Mouse (Mus musculus) liver, embryonic 12.5 days (tissue): ENCODE data around the gene Extl2. TPM values are rescaled to one million over a fixed set of nuclear protein-coding genes. Genes with fewer than 3 reads are reported as not detected.

ENCODE experiments used
- ATAC-seq: fragments of 200-750 bp; cut with Nextera tagmentation; 2 replicates; pipeline ENCODE4 v1.8.0; 2017; ENCODE audit warnings: moderate number of reproducible peaks, mild to moderate bottlenecking, moderate library complexity
- H3K27ac ChIP-seq: fragments of 300-500 bp; sonication (generic); 2 replicates; pipeline ENCODE4 v1.5.1; 2016; ENCODE audit warnings: mild to moderate bottlenecking
- H3K27me3 ChIP-seq: fragments of 300-500 bp; sonication (generic); replicated peaks from 2 replicates; pipeline ENCODE4 v1.6.1; 2016; ENCODE audit warnings: mild to moderate bottlenecking, moderate library complexity
- H3K36me3 ChIP-seq: fragments of 300-500 bp; sonication (generic); 2 replicates; pipeline ENCODE4 v1.6.1; 2016; ENCODE audit warnings: mild to moderate bottlenecking, moderate library complexity
- H3K4me1 ChIP-seq: fragments of 300-500 bp; sonication (generic); 2 replicates; pipeline ENCODE4 v1.6.1; 2016
- H3K4me2 ChIP-seq: fragments of 300-500 bp; sonication (generic); 2 replicates; pipeline ENCODE4 v1.6.1; 2016; ENCODE audit warnings: mild to moderate bottlenecking, moderate library complexity
- H3K4me3 ChIP-seq: fragments of 300-500 bp; sonication (generic); 2 replicates; pipeline ENCODE4 v1.5.1; 2016; ENCODE audit warnings: mild to moderate bottlenecking, moderate library complexity
- H3K9ac ChIP-seq: fragments of 300-500 bp; sonication (generic); 2 replicates; pipeline ENCODE4 v1.6.1; 2016; ENCODE audit warnings: mild to moderate bottlenecking, moderate library complexity
- H3K9me3 ChIP-seq: fragments of 300-500 bp; sonication (generic); replicated peaks from 2 replicates; pipeline ENCODE4 v1.6.1; 2016; ENCODE audit warnings: mild to moderate bottlenecking, moderate library complexity
- WGBS: fragments of 180-500 bp; shearing (Covaris S2); methylation state at CpG from one replicate; pipeline ENCODE4 v1.1.7; 2016; ENCODE audit not compliant: insufficient replicate concordance; 5-methylcytosine and 5-hydroxymethylcytosine counted together
- polyA plus RNA-seq: library from polyadenylated mRNA; unstranded; fragments of >200 nt; fragmentation: Nextera tagmentation; extraction: Ambion mirVana; gene quantifications from 2 replicates; pipeline ENCODE4 v1.2.1, GENCODE M21; 2016

Gene Extl2
- polyA plus RNA-seq, 1 experiment from 2014 or later: 6.3 TPM

DNA sequence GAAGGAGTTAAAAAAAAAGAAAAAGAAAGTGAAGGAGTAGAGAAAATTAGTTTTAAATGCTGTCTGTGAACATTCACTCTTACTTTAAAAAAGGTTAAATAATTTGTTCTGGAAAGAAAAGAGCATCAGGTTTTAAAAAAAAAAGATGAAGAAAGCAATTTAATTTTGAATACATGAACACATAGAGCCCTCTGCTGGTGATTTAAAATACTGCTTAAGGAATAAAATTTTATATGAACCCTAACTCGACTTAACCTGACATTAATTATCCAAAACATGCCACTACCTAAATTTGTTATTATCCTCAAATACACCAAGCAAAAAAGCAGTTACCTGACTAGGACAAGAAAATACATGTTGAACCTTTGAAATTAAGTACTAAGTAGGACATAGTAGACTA lies 28.3 kb upstream of the Extl2 start:
- WGBS: 41% methylated on average over 1 of the region's 1 CpGs

DNA sequence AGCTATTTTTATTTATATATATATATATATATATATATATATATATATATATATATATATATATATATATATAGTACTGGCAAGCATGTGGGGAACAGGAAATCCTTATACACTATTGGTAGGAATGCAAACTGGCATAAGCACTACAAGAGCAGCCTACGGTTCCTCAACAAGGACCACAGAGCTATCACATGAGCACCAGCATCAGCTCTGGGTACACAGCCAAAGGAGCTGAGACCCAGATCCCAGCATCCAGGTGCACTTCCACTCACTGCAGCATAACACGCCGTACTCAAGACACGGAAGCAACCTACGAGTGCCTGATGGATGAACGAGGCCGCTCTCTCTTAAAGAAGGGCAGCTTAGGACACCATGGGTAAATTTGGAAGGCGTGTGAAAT lies 24.0 kb upstream of the Extl2 start:
- no peak for ATAC-seq
- Histone ChIP-seq H3K9ac (no peak overlapping the region), H3K4me2 (no peak overlapping the region), H3K4me1 (no peaks in the 10 kb centered on the region), H3K27me3 (no peaks in the 10 kb centered on the region), H3K9me3 (no peaks in the 10 kb centered on the region), H3K36me3 (peaks cover 61% of the 10 kb centered on the region), H3K27ac (no peak overlapping the region), H3K4me3 (no peak overlapping the region)
- 90% methylated on average over 8 of the region's 8 CpGs for WGBS

More for the DNA sequence above, 28.3 kb upstream of the Extl2 start:
- Histone ChIP-seq H3K9ac (no peak overlapping the region), H3K27me3 (no peaks in the 10 kb centered on the region), H3K4me1 (no peaks in the 10 kb centered on the region), H3K36me3 (peaks cover 62% of the 10 kb centered on the region), H3K27ac (no peak overlapping the region), H3K9me3 (no peaks in the 10 kb centered on the region), H3K4me2 (no peak overlapping the region), H3K4me3 (no peak overlapping the region)
- no peak for ATAC-seq

DNA sequence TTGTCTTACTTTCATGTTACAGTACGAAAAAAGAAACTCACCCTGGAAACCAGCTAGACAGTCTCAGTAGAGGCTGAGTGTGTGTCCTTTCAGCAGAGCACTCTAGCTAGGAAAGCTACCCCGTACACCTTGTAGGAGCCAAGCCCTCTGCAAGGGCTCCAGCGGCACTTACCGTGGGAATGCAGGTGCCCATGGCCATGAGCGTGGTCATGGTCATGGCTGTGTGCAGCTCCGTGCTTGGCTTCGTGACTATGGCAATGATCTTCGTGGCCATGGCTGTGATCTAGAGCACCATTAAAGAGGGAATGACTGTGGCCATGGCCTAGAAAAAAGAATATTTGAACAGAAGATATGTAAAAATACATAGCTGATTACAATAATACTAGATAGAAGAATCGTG lies 22.6 kb upstream of the Extl2 start:
- Histone ChIP-seq H3K36me3 (peaks cover 68% of the 10 kb centered on the region), H3K4me3 (no peak overlapping the region), H3K4me1 (no peaks in the 10 kb centered on the region), H3K9ac (no peak overlapping the region), H3K9me3 (no peaks in the 10 kb centered on the region), H3K27me3 (no peaks in the 10 kb centered on the region), H3K27ac (no peak overlapping the region), H3K4me2 (no peak overlapping the region)
- 83% methylated on average over 9 of the region's 9 CpGs for WGBS
- no peak for ATAC-seq

DNA sequence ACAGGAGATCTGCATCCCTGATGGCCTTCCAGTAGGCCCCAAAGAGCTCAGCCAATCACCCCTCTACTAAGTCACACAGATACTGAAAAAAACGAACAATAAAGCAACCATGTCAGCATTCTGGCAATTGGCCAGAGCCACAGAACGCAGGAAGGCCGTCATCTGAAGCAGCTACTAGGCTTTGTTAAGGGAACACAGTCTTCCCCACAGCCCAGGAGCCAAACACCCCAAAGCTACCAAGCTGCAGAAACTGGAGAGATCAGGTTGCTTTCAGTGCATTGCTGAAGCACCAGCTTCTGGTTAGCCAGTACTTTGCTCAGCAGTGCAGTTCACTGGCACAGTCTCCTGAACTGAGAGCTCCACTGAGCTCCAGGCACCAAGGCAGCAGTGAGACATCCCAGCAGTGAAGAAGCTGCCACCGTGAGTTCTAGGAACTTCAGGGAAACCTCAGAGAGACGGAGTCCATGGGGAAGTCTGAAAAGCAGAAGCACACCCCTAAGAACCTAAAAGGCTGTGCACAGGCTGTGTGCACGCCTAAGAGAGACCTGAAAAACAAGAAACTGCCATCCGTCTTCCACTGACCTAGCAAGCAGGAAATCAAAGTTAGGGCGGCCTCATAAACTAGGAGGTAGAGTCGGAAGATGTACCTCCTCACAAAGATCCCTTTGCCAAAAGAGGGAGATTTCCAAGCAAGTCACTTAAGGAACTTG lies 21.9 kb upstream of the Extl2 start:
- no peak for ATAC-seq

DNA sequence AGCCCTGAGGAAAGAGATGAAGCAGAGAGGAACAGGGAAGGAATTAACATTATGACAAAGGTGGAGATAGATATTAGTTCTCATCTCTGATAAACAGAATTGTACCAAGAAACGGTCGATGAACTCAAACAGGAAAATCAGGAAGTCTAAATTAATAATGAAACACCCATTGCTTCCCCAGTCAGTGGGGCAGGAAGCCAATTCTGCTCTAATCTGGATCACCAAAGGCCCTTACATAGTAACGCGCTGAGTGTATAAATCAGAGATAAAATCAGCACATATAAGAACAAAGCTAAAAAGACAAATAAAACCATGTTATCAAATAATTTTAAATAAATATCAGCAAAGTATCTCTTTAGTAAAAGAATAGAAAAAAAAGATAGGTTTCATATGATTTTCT lies 15.2 kb upstream of the Extl2 start:
- Histone ChIP-seq H3K4me2 (no peak overlapping the region), H3K27me3 (no peaks in the 10 kb centered on the region), H3K9ac (no peak overlapping the region), H3K9me3 (no peaks in the 10 kb centered on the region), H3K27ac (no peak overlapping the region), H3K36me3 (peaks cover 49% of the 10 kb centered on the region), H3K4me1 (no peaks in the 10 kb centered on the region), H3K4me3 (no peak overlapping the region)
- 60% methylated on average over 4 of the region's 4 CpGs for WGBS
- no peak for ATAC-seq

More for the DNA sequence above, 21.9 kb upstream of the Extl2 start:
- Histone ChIP-seq H3K4me1 (no peaks in the 10 kb centered on the region), H3K27me3 (no peaks in the 10 kb centered on the region), H3K9ac (no peak overlapping the region), H3K36me3 (peaks cover 72% of the 10 kb centered on the region), H3K4me2 (no peak overlapping the region), H3K4me3 (no peak overlapping the region), H3K9me3 (no peaks in the 10 kb centered on the region), H3K27ac (no peak overlapping the region)
- WGBS: 67% methylated on average over 9 of the region's 9 CpGs

DNA sequence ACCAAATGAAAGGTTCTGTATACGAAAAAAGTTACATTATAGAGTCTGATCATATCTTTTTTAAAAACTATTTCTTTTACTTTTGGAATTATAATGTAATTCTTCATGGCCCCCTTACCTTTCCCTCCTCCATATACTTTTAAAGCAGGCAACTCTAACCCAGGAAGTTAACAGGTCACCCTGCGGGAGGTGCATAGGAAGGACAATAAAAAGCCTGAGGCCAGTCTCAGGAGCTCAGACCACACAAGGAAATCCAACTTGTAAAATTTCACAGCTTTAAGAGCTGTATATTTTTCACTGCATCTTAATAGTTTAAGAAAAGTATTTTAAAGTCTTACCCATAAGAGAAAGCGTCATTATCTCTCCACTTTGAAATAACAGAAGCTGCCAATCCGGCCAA lies 14.7 kb upstream of the Extl2 start:
- Histone ChIP-seq H3K9ac (no peak overlapping the region), H3K4me1 (no peaks in the 10 kb centered on the region), H3K27me3 (no peaks in the 10 kb centered on the region), H3K9me3 (no peaks in the 10 kb centered on the region), H3K27ac (no peak overlapping the region), H3K4me3 (no peak overlapping the region), H3K36me3 (peaks cover 49% of the 10 kb centered on the region), H3K4me2 (no peak overlapping the region)
- WGBS: 71% methylated on average over 4 of the region's 4 CpGs
- no peak for ATAC-seq

DNA sequence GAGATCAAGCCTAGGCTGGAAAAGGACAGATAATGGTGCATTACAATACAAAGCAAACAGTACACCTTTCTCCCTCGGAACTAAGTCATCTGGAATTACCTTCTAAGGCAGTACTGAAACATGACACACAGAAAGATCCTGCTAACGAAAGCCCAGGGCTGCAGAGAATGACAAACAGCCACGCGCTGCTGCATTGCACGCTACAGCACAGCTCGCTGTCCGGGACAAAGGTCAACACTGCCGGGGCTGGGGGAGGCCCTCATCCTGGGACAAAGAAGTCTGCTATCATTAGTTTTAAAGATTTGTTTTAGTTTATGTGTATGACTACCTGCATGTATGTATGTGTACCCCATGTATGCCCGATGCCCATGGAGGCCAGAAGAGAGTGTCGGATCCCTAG lies 14.2 kb upstream of the Extl2 start:
- no peaks in the 10 kb centered on the region for H3K4me1 ChIP-seq
- H3K27me3 ChIP-seq: no peaks in the 10 kb centered on the region
- no peak overlapping the region for H3K27ac ChIP-seq
- H3K4me2 ChIP-seq: no peak overlapping the region
- no peak overlapping the region for H3K9ac ChIP-seq
- peaks cover 51% of the 10 kb centered on the region for H3K36me3 ChIP-seq
- no peak overlapping the region for H3K4me3 ChIP-seq
- 79% methylated on average over 10 of the region's 10 CpGs for WGBS
- H3K9me3 ChIP-seq: no peaks in the 10 kb centered on the region
- peak; percentile 49; the same call in 1 of the 2 replicates for ATAC-seq

DNA sequence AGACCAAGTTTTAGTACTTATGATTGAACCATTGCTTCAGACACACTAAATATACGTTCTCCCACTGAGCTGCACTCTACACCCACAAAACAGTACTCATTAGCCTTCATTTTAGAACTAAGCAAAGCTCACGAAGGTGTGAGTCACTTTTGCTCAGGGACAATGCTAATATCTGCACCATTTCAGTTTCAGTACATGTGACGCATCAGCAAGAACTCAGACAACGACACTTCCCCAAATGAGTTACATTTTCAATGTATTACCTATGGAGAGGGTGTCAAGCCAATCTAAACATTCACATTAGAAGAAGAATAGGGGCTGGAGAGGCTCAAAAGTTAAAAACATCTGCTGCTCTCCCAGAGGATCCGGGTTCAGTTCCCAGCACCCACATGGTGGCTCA lies 10.3 kb upstream of the Extl2 start:
- Histone ChIP-seq H3K9ac (no peak overlapping the region), H3K4me2 (no peak overlapping the region), H3K27ac (no peak overlapping the region), H3K36me3 (peaks cover 50% of the 10 kb centered on the region), H3K4me3 (no peak overlapping the region), H3K4me1 (no peaks in the 10 kb centered on the region), H3K9me3 (no peaks in the 10 kb centered on the region), H3K27me3 (no peaks in the 10 kb centered on the region)
- 76% methylated on average over 5 of the region's 5 CpGs for WGBS
- ATAC-seq: no peak

DNA sequence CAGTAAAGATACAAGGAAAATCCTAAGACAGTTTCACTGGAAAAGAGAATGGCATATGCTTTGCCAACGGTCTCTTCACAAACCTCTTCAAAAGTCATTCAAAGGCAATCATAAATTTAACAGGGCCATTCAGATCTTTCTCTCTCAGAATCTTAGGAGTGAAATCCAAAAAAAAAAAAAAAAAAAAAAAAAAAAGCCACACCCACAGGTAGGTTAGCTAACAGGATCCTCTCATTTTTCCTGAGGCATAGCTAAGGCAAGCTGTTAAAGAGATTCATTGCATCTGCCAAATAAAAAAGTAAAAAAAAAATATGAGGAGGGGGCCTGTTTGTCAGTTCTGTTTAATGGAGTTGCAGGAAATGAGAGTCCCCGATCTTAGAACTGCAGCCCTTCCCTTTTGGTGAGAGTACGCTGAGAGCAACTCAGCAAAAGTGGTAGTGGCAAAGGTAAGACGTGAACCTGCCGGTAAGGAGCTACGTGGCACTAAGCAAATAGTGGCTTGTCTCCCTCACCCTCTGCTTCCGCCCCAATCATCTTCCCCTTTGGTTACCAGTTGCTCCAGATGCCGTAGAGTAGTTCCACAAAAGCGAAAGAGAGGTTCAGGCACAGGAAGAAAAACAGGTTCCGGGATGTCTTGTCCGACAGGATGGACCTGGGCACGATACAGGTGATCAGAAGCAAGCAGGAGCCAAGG lies 831 bp upstream of the Extl2 start:
- peak; percentile 25; the same call in 1 of the 2 replicates for ATAC-seq
- no peaks in the 10 kb centered on the region for H3K9me3 ChIP-seq
- H3K4me1 ChIP-seq: peaks cover 37% of the 10 kb centered on the region
- H3K36me3 ChIP-seq: peaks cover 32% of the 10 kb centered on the region
- WGBS: 6% methylated on average over 12 of the region's 12 CpGs
- peak overlapping the region; percentile 82 for H3K9ac ChIP-seq
- H3K4me3 ChIP-seq: peak overlapping the region; percentile 83
- peak overlapping the region; percentile 98 for H3K4me2 ChIP-seq
- H3K27me3 ChIP-seq: no peaks in the 10 kb centered on the region
- H3K27ac ChIP-seq: peak overlapping the region; percentile 68

DNA sequence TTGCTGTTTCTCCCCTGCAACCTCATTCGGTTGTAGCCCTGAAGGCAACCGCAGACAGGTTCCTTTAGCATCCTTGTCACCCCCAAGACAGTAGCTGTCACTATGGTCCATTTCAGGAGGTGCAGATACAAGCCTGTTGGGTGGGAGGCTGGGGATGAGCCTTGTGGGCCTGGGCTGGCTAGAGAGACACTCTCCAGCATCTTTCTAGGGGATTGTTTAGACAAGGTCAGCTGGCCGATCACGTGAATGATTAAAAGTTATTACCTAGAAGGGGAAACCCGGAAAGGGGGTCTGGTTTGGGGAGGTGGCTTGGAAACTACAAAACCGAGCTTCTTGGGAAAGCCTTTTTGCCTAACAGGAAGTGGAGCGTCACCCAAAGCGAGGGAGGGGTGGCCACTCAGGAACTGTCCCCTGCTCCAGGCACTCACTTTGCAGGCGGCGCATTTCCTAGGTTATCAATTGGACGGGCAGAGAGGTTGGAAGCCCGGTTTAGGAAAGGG lies 729 bp downstream of the Extl2 start:
- WGBS: 1% methylated on average over 12 of the region's 12 CpGs
- peak overlapping the region; percentile 98 for H3K4me2 ChIP-seq
- H3K27me3 ChIP-seq: no peaks in the 10 kb centered on the region
- peaks cover 23% of the 10 kb centered on the region; the same call in 1 of the 2 replicates for H3K36me3 ChIP-seq
- peak overlapping the region; percentile 82 for H3K9ac ChIP-seq
- H3K4me3 ChIP-seq: peak overlapping the region; percentile 83
- peak overlapping the region; percentile 72 for H3K27ac ChIP-seq
- no peaks in the 10 kb centered on the region for H3K9me3 ChIP-seq
- ATAC-seq: peak; percentile 48
- peaks cover 37% of the 10 kb centered on the region for H3K4me1 ChIP-seq

DNA sequence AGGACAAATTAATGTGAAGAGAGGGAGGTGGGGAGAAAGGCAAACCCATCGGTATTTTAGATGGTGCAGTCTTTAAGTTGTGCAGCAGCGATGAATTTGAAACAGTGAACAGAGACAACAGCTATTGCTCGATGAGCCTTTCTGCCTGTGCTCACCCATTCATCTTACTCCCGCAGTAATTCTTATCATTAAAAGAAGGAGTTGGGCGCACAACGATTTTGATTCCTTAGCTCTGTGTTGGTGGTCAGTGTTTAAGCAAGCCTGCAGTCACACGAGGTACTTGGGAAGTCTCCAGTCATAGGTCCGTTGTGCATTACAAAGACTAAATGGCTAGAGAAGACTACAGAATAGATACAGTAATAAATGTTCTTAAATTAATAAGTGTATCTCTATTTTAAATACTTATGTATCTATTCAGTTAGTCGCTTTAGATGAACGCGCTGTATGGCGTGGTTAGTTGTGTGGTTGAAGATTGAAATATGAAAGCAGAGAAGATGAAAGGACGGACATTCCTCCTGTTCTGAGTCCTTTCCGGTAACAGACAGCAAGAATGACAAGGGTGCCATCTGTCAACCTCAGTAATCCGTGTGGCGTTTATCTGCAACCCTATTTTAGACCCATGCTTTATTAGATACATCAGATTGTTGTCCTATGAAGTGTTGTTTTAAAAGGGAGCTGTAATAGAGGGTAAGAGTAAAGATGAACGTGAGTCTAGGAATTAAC lies 2.5 kb downstream of the Extl2 start:
- no peak overlapping the region for H3K9ac ChIP-seq
- peaks cover 33% of the 10 kb centered on the region for H3K4me1 ChIP-seq
- H3K36me3 ChIP-seq: peaks cover 9% of the 10 kb centered on the region; the same call in 1 of the 2 replicates
- WGBS: 80% methylated on average over 17 of the region's 17 CpGs
- no peaks in the 10 kb centered on the region for H3K9me3 ChIP-seq
- no peak overlapping the region for H3K27ac ChIP-seq
- H3K27me3 ChIP-seq: no peaks in the 10 kb centered on the region
- ATAC-seq: no peak
- no peak overlapping the region for H3K4me2 ChIP-seq
- no peak overlapping the region for H3K4me3 ChIP-seq

DNA sequence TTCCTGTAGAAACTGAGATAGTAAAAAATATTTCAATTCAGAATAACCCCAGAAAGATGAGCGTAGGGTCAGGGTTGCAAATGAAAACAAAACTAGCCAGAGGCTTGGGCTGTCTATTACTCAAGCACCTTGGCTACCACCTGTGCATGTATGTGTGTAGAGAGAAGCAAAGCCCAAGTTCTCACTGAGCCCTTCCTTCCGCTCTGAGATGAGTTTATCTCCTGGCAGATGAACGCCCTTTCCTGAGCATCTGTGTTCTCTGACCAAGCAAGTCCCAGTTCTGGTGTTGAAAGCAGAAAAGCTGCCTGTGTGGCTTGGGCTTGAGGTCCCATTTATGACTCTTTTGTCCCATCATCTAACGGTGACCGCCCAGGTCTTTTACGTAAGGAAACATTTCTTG lies 7.6 kb downstream of the Extl2 start:
- WGBS: 74% methylated on average over 6 of the region's 6 CpGs
- no peak for ATAC-seq

More for the DNA sequence above, 7.6 kb downstream of the Extl2 start:
- Histone ChIP-seq H3K27me3 (no peaks in the 10 kb centered on the region), H3K36me3 (no peaks in the 10 kb centered on the region), H3K4me1 (no peaks in the 10 kb centered on the region), H3K9me3 (no peaks in the 10 kb centered on the region), H3K4me3 (no peak overlapping the region), H3K4me2 (no peak overlapping the region), H3K9ac (no peak overlapping the region), H3K27ac (no peak overlapping the region)
